Mouse (Mus musculus): ENCODE results near the gene Cdca4. TPM values are rescaled to one million over a fixed set of nuclear protein-coding genes. Genes with fewer than 3 reads are reported as not detected.
"Not testable (repeated sequence)": the region's sequence is repeated elsewhere in the genome, so short reads cannot be mapped to it uniquely, and the experiment has no call there.

Gene Cdca4
- polyA plus RNA-seq, 1 experiment: 53.6 TPM

- no peak; the same call in none of the 2 replicates for TF ChIP-seq POLR2A (IDR thresholded peaks at IDR 0.05; ENCODE audit: low read depth, low read length)
- no peak for TF ChIP-seq CTCF (IDR thresholded peaks at IDR 0.05; ENCODE audit: borderline replicate concordance, insufficient read depth, low read length)
- H3K27ac ChIP-seq (ENCODE audit: insufficient read depth, low read length): peak overlapping the region; percentile 95
- H3K4me1 ChIP-seq (ENCODE audit: control insufficient read depth, insufficient read depth, low read length): peaks cover 15% of the 10 kb centered on the region
- H3K4me3 ChIP-seq (ENCODE audit: insufficient read depth, low read length): peak overlapping the region; percentile 97
These were observed 551 bp downstream of the Cdca4 start for GRCm38 (mm10) chr12:112828501-112829243.

DNA sequence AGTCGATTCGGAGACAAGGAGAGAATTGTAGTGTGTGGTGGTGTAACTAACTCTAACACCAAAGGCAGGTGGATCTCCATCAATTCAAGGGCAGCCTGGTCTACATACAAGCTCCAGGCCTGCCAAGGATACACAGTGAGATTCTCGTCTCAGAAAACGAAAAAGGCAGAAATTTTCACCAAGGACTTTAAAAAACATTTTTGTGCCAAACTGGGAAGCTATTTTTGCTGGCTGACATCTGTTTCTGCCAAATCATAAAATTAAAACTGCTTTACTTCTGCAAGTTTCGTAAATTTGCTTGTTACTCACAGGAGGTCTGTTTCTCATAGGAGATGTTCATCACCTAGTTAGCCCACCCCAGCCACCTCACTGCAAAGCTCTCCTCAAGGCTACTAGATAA, 3.3 kb downstream of the Cdca4 start:
- no peak for TF ChIP-seq CTCF (IDR thresholded peaks at IDR 0.05; ENCODE audit: borderline replicate concordance, insufficient read depth, low read length)
- no peak for TF ChIP-seq POLR2A (IDR thresholded peaks at IDR 0.05; ENCODE audit: low read depth, low read length)
- Histone ChIP-seq H3K4me1 (ENCODE audit: control insufficient read depth, insufficient read depth, low read length) (peaks cover 18% of the 10 kb centered on the region), H3K4me3 (ENCODE audit: insufficient read depth, low read length) (no peak overlapping the region), H3K27ac (ENCODE audit: insufficient read depth, low read length) (no peak overlapping the region)

DNA sequence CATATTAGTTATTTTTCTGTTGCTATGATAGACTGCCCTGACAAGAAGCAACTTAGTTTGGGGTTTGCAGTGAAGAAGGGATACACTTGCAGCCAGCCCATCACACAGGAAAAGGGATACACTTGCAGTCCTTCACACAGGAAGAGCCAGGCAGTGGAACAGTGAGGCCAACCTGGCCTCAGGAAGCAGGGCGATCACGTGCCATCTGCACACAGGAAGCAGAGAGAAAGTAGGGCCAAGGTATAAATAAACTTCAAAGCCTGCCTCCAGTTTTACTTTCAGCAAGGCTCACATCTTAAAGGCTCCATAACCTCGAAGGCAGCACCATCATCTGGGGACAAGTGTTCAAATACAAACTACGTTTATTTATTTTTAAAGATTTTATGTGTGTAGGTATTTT, 6.0 kb downstream of the Cdca4 start:
- TF ChIP-seq CTCF (IDR thresholded peaks at IDR 0.05; ENCODE audit: borderline replicate concordance, insufficient read depth, low read length) (no peak), POLR2A (IDR thresholded peaks at IDR 0.05; ENCODE audit: low read depth, low read length) (no peak)
- peaks cover 18% of the 10 kb centered on the region for H3K4me1 ChIP-seq (ENCODE audit: control insufficient read depth, insufficient read depth, low read length)
- no peak overlapping the region for H3K4me3 ChIP-seq (ENCODE audit: insufficient read depth, low read length)
- peak overlapping the region; percentile 3; the same call in 1 of the 2 replicates for H3K27ac ChIP-seq (ENCODE audit: insufficient read depth, low read length)

GRCm38 (mm10) chr12:112822676-112823075, 6.5 kb downstream of the Cdca4 start:
- Histone ChIP-seq H3K4me1 (ENCODE audit: control insufficient read depth, insufficient read depth, low read length) (peaks cover 18% of the 10 kb centered on the region), H3K27ac (ENCODE audit: insufficient read depth, low read length) (peak overlapping the region; percentile 3; the same call in 1 of the 2 replicates), H3K4me3 (ENCODE audit: insufficient read depth, low read length) (no peak overlapping the region)
- no peak for TF ChIP-seq CTCF (IDR thresholded peaks at IDR 0.05; ENCODE audit: borderline replicate concordance, insufficient read depth, low read length)

DNA sequence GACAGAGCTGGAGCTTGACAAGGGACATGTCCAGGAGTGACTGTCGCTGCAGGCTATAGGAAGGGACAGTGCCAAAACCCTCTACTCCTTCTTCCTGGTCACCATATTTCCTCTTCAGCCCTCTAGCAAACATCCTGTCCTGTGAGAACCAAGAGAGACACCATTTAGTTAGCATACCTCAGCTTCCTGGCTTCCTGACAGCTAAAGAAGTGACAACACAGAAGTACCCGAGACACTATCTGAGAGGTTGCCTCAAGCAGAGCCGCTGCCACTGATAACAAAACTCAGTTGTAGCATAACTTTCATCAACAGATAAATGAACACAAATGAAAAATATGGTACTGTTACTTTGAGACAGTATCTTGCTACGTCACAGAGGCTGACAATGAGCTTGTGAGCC, 7.2 kb downstream of the Cdca4 start:
- TF ChIP-seq POLR2A (IDR thresholded peaks at IDR 0.05; ENCODE audit: low read depth, low read length) (no peak), CTCF (IDR thresholded peaks at IDR 0.05; ENCODE audit: borderline replicate concordance, insufficient read depth, low read length) (no peak)
- no peak overlapping the region for H3K27ac ChIP-seq (ENCODE audit: insufficient read depth, low read length)
- peaks cover 17% of the 10 kb centered on the region for H3K4me1 ChIP-seq (ENCODE audit: control insufficient read depth, insufficient read depth, low read length)
- no peak overlapping the region for H3K4me3 ChIP-seq (ENCODE audit: insufficient read depth, low read length)

DNA sequence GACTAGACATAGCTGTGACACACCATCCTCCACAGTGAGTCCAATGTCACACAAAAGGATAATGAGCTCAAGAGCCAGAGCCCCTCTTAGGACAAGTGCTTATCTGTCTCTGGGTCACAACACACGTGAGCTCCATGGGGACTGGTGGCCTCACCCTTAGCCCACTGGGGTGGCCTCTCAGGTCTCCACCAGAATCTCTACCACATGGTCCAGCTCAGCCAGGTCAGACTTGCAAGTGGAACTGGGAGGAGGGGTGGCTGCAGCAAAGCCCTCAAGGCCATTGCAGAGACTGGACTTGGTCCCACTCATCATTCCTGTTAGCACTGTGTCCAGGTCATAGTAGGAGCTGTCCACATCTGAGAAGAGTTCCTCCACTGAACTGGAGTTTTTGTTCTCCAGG, 8.0 kb downstream of the Cdca4 start:
- Histone ChIP-seq H3K4me1 (ENCODE audit: control insufficient read depth, insufficient read depth, low read length) (peaks cover 11% of the 10 kb centered on the region), H3K27ac (ENCODE audit: insufficient read depth, low read length) (no peak overlapping the region), H3K4me3 (ENCODE audit: insufficient read depth, low read length) (no peak overlapping the region)
- TF ChIP-seq POLR2A (IDR thresholded peaks at IDR 0.05; ENCODE audit: low read depth, low read length) (no peak), CTCF (IDR thresholded peaks at IDR 0.05; ENCODE audit: borderline replicate concordance, insufficient read depth, low read length) (no peak)

GRCm38 (mm10) chr12:112820401-112820999, 8.7 kb downstream of the Cdca4 start:
- TF ChIP-seq CTCF (IDR thresholded peaks at IDR 0.05; ENCODE audit: borderline replicate concordance, insufficient read depth, low read length): no peak
- no peak for TF ChIP-seq POLR2A (IDR thresholded peaks at IDR 0.05; ENCODE audit: low read depth, low read length)
- Histone ChIP-seq H3K27ac (ENCODE audit: insufficient read depth, low read length) (no peak overlapping the region), H3K4me1 (ENCODE audit: control insufficient read depth, insufficient read depth, low read length) (peaks cover 6% of the 10 kb centered on the region), H3K4me3 (ENCODE audit: insufficient read depth, low read length) (no peak overlapping the region)

DNA sequence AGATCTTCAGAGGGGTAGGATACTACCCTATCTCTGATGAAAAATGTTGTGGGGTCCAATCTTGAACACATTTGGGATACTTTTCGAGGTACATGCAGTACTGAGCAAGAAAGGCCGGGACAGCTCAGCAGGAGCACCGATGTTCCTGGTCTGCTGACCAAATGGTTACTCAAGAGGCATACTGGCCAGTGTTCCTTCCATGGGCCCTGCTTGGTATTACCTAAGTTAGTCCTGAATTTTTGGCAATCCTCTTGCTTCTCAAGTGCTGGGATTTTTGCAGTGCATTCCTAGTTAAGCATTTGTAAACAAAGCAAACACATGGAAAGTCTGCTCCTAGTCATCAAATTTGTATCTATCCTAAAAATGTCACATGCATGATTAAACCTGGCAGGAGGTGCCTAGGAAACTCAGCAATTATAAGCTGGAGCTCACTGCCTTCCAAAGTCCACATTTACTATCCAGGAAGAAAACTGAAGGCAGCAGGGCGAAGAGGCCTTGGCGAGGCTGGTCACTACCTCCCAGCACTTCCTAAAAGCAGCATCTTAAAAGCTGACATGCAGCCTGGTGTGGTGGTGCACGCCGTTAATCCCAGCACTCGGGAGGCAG, 10.1 kb downstream of the Cdca4 start:
- Histone ChIP-seq H3K27ac (ENCODE audit: insufficient read depth, low read length) (no peak overlapping the region), H3K4me3 (ENCODE audit: insufficient read depth, low read length) (no peak overlapping the region), H3K4me1 (ENCODE audit: control insufficient read depth, insufficient read depth, low read length) (peaks cover 3% of the 10 kb centered on the region)
- TF ChIP-seq POLR2A (IDR thresholded peaks at IDR 0.05; ENCODE audit: low read depth, low read length) (no peak), CTCF (IDR thresholded peaks at IDR 0.05; ENCODE audit: borderline replicate concordance, insufficient read depth, low read length) (no peak)

DNA sequence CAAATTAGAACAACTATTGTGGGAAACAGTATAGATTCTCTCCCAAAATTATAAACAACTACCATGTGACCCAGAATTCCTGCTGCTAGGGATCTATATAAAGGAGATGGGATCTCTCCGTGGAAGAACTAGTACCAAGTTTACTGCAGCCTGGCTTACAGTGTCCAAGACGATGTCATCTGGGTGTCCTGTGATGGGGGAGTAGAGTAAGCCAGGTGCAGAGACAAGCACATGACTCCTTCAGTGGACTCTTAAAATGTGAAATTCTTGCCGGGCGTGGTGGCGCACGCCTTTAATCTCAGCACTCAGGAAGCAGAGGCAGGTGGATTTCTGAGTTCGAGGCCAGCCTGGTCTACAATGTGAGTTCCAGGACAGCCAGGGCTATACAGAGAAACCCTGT, 12.4 kb downstream of the Cdca4 start:
- H3K4me1 ChIP-seq (ENCODE audit: control insufficient read depth, insufficient read depth, low read length); H3K4me3 ChIP-seq (ENCODE audit: insufficient read depth, low read length); H3K27ac ChIP-seq (ENCODE audit: insufficient read depth, low read length): not testable (repeated sequence)

DNA sequence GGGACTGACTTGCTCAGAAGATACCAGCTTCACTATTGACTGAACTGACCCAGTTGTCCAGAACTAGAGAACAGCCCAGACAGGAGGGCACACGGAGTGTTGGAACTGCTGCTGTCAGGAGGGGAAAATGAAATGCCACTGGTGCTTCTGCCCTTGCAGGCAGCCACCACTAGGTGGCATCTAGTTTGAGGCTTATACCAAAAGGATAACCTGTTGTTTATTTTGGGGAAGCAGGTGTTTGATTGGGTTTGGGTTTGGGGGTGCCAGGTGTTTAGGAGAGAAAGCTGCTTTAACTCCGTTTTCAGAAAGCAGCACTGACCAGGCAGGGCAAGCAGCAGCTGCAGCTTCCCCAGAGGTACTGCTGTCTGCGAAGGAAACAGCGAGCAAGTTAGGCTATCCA, 12.9 kb downstream of the Cdca4 start:
- H3K4me3 ChIP-seq (ENCODE audit: insufficient read depth, low read length): no peak overlapping the region
- H3K27ac ChIP-seq (ENCODE audit: insufficient read depth, low read length): no peak overlapping the region
- H3K4me1 ChIP-seq (ENCODE audit: control insufficient read depth, insufficient read depth, low read length): no peaks in the 10 kb centered on the region
- TF ChIP-seq CTCF (IDR thresholded peaks at IDR 0.05; ENCODE audit: borderline replicate concordance, insufficient read depth, low read length) (peak; percentile 52; the same call in 1 of the 2 replicates), POLR2A (IDR thresholded peaks at IDR 0.05; ENCODE audit: low read depth, low read length) (no peak)
